Mouse (Mus musculus) left cerebral cortex, adult 9 months (tissue): ENCODE data around the gene Depp1.
"Not testable (repeated sequence)": the region's sequence is repeated elsewhere in the genome, so short reads cannot be mapped to it uniquely, and the experiment has no call there.

Experiments used
- DNase-seq, 2 experiments: peaks; one replicate each; pipeline ENCODE4 v3.0.0; 2022; ENCODE audit warnings: low spot score in 2 of 2

Gene Depp1

GRCm38 (mm10) chr6:116650406-116650805, at the start of gene Depp1:
TSS of gene Depp1 (plus strand) at chr6:116650609.
- DNase-seq = no peak

- not testable (repeated sequence) for DNase-seq
These were observed 49.4 kb upstream of the Depp1 start for GRCm38 (mm10) chr6:116600969-116601368.

GRCm38 (mm10) chr6:116607230-116607629, 43.2 kb upstream of the Depp1 start:
- no peak for DNase-seq

- DNase-seq = no peak
These were observed 34.7 kb upstream of the Depp1 start for GRCm38 (mm10) chr6:116615719-116616118.

- no peak for DNase-seq
These were observed 32.3 kb upstream of the Depp1 start for GRCm38 (mm10) chr6:116618073-116618472.

GRCm38 (mm10) chr6:116621318-116622023, 28.9 kb upstream of the Depp1 start:
- no peak for DNase-seq

GRCm38 (mm10) chr6:116626417-116626816, 24.0 kb upstream of the Depp1 start:
- not testable (repeated sequence) for DNase-seq

- DNase-seq = no peak
These were observed 22.3 kb upstream of the Depp1 start for GRCm38 (mm10) chr6:116628095-116628494.

GRCm38 (mm10) chr6:116628539-116629171, 21.8 kb upstream of the Depp1 start, which contains the start of gene Zfp422:
TSS of gene Zfp422 (minus strand) at chr6:116628999.
- DNase-seq = peak in 1 of 2 experiments; percentile 37

GRCm38 (mm10) chr6:116629766-116630165, 20.6 kb upstream of the Depp1 start:
- DNase-seq = no peak

- peak in 1 of 2 experiments; percentile 80 for DNase-seq
These were observed 18.3 kb upstream of the Depp1 start for GRCm38 (mm10) chr6:116632129-116632528.

- DNase-seq = no peak
These were observed 16.4 kb upstream of the Depp1 start for GRCm38 (mm10) chr6:116633741-116634695.

GRCm38 (mm10) chr6:116635251-116636180, 14.9 kb upstream of the Depp1 start:
- no peak for DNase-seq

GRCm38 (mm10) chr6:116636581-116637235, 13.7 kb upstream of the Depp1 start:
- no peak for DNase-seq

- DNase-seq = no peak
These were observed 12.9 kb upstream of the Depp1 start for GRCm38 (mm10) chr6:116637496-116637895.

- no peak for DNase-seq
These were observed 11.5 kb upstream of the Depp1 start for GRCm38 (mm10) chr6:116638871-116639270.

GRCm38 (mm10) chr6:116639663-116640062, 10.7 kb upstream of the Depp1 start:
- DNase-seq = no peak

GRCm38 (mm10) chr6:116642942-116643341, 7.5 kb upstream of the Depp1 start:
- DNase-seq = peak in 1 of 2 experiments; percentile 66

- no peak for DNase-seq
These were observed 6.5 kb upstream of the Depp1 start for GRCm38 (mm10) chr6:116643881-116644280.

- DNase-seq = no peak
These were observed 6.1 kb upstream of the Depp1 start for GRCm38 (mm10) chr6:116644335-116644734.
